Mouse (Mus musculus): ENCODE data around the gene Tnxb. TPM values are rescaled to one million over a fixed set of nuclear protein-coding genes. Genes with fewer than 3 reads are reported as not detected.

The Tnxb gene
- polyA plus RNA-seq, 1 experiment from 2014 or later, result 0.17 TPM

GRCm38 (mm10) chr17:34659897-34660214 is 10.5 kb upstream of the Tnxb start:
- Histone ChIP-seq H3K27ac (replicated peaks) (no peak overlapping the region), H3K36me3 (replicated peaks) (no peaks in the 10 kb centered on the region), H3K9me3 (replicated peaks) (no peaks in the 10 kb centered on the region), H3K4me2 (no peak overlapping the region), H3K4me1 (replicated peaks) (peaks cover 2% of the 10 kb centered on the region; the same call in 1 of the 2 replicates), H3K27me3 (peaks cover 48% of the 10 kb centered on the region), H3K9ac (no peak overlapping the region), H3K4me3 (replicated peaks) (no peak overlapping the region)
- WGBS (ENCODE audit: insufficient replicate concordance), result 46% methylated on average over 3 of the region's 3 CpGs
- ATAC-seq (ENCODE audit: insufficient read depth), result no peak

- Histone ChIP-seq H3K27me3 (peaks cover 51% of the 10 kb centered on the region), H3K27ac (replicated peaks) (no peak overlapping the region)
- no peak for ATAC-seq (ENCODE audit: insufficient read depth)
These were observed 10.0 kb upstream of the Tnxb start for GRCm38 (mm10) chr17:34660259-34660820.

GRCm38 (mm10) chr17:34661121-34661591 is 9.2 kb upstream of the Tnxb start:
- no peak for ATAC-seq (ENCODE audit: insufficient read depth)

More at GRCm38 (mm10) chr17:34660259-34660820, 10.0 kb upstream of the Tnxb start:
- Histone ChIP-seq H3K9me3 (replicated peaks) (no peaks in the 10 kb centered on the region), H3K4me1 (replicated peaks) (peaks cover 2% of the 10 kb centered on the region; the same call in 1 of the 2 replicates), H3K4me3 (replicated peaks) (no peak overlapping the region), H3K9ac (no peak overlapping the region), H3K36me3 (replicated peaks) (no peaks in the 10 kb centered on the region), H3K4me2 (no peak overlapping the region)
- 32% methylated on average over 11 of the region's 11 CpGs for WGBS (ENCODE audit: insufficient replicate concordance)

DNA sequence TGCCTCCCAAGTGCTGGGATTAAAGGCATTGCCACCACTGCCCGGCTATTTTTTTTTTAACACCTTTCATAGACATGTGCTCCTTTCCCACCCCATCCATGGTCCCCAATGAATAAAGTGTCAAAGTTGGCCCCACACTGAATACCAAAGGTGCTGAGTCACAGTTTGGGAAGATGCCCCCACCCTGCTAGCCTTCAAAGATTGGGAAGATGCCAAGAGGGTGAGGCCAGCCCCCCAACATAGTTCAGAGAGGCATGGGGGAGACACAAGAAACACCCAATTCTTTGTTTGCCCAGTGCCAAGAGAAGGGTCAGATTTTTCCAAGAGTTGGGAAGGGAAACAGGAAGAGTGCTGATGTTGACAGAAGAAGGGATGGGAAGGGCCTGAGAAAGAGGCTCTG is 7.9 kb upstream of the Tnxb start:
- Histone ChIP-seq H3K9me3 (replicated peaks) (no peaks in the 10 kb centered on the region), H3K36me3 (replicated peaks) (no peaks in the 10 kb centered on the region), H3K27me3 (peaks cover 58% of the 10 kb centered on the region), H3K4me2 (no peak overlapping the region), H3K4me1 (replicated peaks) (peaks cover 2% of the 10 kb centered on the region; the same call in 1 of the 2 replicates), H3K9ac (no peak overlapping the region), H3K27ac (replicated peaks) (no peak overlapping the region), H3K4me3 (replicated peaks) (no peak overlapping the region)
- ATAC-seq (ENCODE audit: insufficient read depth), result no peak
- 53% methylated on average over 1 of the region's 1 CpGs for WGBS (ENCODE audit: insufficient replicate concordance)

More at GRCm38 (mm10) chr17:34661121-34661591, 9.2 kb upstream of the Tnxb start:
- Histone ChIP-seq H3K9me3 (replicated peaks) (no peaks in the 10 kb centered on the region), H3K27me3 (peaks cover 54% of the 10 kb centered on the region), H3K9ac (no peak overlapping the region), H3K4me2 (peak overlapping the region; percentile 5; the same call in 1 of the 2 replicates), H3K4me1 (replicated peaks) (peaks cover 2% of the 10 kb centered on the region; the same call in 1 of the 2 replicates), H3K36me3 (replicated peaks) (no peaks in the 10 kb centered on the region), H3K27ac (replicated peaks) (no peak overlapping the region), H3K4me3 (replicated peaks) (no peak overlapping the region)
- WGBS (ENCODE audit: insufficient replicate concordance), result 5% methylated on average over 19 of the region's 19 CpGs

- Histone ChIP-seq H3K27ac (replicated peaks) (no peak overlapping the region), H3K27me3 (peaks cover 58% of the 10 kb centered on the region), H3K9ac (no peak overlapping the region), H3K36me3 (replicated peaks) (no peaks in the 10 kb centered on the region), H3K9me3 (replicated peaks) (no peaks in the 10 kb centered on the region), H3K4me3 (replicated peaks) (no peak overlapping the region), H3K4me2 (no peak overlapping the region), H3K4me1 (replicated peaks) (peaks cover 2% of the 10 kb centered on the region; the same call in 1 of the 2 replicates)
- 63% methylated on average over 8 of the region's 8 CpGs for WGBS (ENCODE audit: insufficient replicate concordance)
- no peak for ATAC-seq (ENCODE audit: insufficient read depth)
These were observed 7.4 kb upstream of the Tnxb start for GRCm38 (mm10) chr17:34662978-34663377.

DNA sequence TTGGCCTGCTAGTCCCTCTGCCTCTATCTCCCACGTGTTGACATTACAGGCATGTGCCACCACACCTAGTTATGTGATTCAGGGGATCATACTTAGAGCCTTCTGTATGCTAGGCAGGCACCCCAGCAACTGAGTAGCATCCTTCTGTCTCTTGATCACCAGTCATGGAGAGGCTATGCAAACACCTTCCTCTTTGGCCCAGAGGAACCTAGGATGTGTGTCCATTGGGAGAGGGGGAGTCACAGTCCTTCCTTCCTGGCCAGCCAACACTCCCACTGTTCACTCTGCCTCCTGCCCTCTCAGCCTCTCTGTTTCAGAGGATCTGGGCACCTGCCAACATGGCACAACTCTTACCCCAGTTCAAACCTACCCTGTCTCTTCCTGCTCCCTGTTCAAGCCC is 6.8 kb upstream of the Tnxb start:
- peaks cover 54% of the 10 kb centered on the region for H3K27me3 ChIP-seq
- no peak overlapping the region for H3K4me2 ChIP-seq

GRCm38 (mm10) chr17:34664472-34664871 is 5.9 kb upstream of the Tnxb start:
- peaks cover 2% of the 10 kb centered on the region; the same call in 1 of the 2 replicates for H3K4me1 ChIP-seq (replicated peaks)
- H3K4me3 ChIP-seq (replicated peaks), result no peak overlapping the region
- WGBS (ENCODE audit: insufficient replicate concordance), result 61% methylated on average over 7 of the region's 7 CpGs
- H3K36me3 ChIP-seq (replicated peaks), result no peaks in the 10 kb centered on the region
- no peak overlapping the region for H3K4me2 ChIP-seq
- H3K27ac ChIP-seq (replicated peaks), result no peak overlapping the region
- no peaks in the 10 kb centered on the region for H3K9me3 ChIP-seq (replicated peaks)
- H3K27me3 ChIP-seq, result peaks cover 44% of the 10 kb centered on the region
- no peak overlapping the region for H3K9ac ChIP-seq
- ATAC-seq (ENCODE audit: insufficient read depth), result no peak

More for the DNA sequence above, 6.8 kb upstream of the Tnxb start:
- H3K9ac ChIP-seq, result no peak overlapping the region
- H3K27ac ChIP-seq (replicated peaks), result no peak overlapping the region
- H3K9me3 ChIP-seq (replicated peaks), result no peaks in the 10 kb centered on the region
- no peaks in the 10 kb centered on the region for H3K36me3 ChIP-seq (replicated peaks)
- WGBS (ENCODE audit: insufficient replicate concordance), result 17% methylated on average over 1 of the region's 1 CpGs
- H3K4me3 ChIP-seq (replicated peaks), result no peak overlapping the region
- peaks cover 2% of the 10 kb centered on the region; the same call in 1 of the 2 replicates for H3K4me1 ChIP-seq (replicated peaks)
- ATAC-seq (ENCODE audit: insufficient read depth), result no peak

- Histone ChIP-seq H3K27me3 (peaks cover 69% of the 10 kb centered on the region), H3K4me2 (peak overlapping the region; percentile 25; the same call in 1 of the 2 replicates), H3K4me3 (replicated peaks) (no peak overlapping the region), H3K9ac (no peak overlapping the region), H3K36me3 (replicated peaks) (no peaks in the 10 kb centered on the region), H3K4me1 (replicated peaks) (peaks cover 5% of the 10 kb centered on the region; the same call in 1 of the 2 replicates), H3K9me3 (replicated peaks) (no peaks in the 10 kb centered on the region), H3K27ac (replicated peaks) (no peak overlapping the region)
- WGBS (ENCODE audit: insufficient replicate concordance), result 14% methylated on average over 93 of the region's 93 CpGs
- ATAC-seq (ENCODE audit: insufficient read depth), result no peak
These were observed 1.1 kb downstream of the Tnxb start for GRCm38 (mm10) chr17:34671151-34672066.

DNA sequence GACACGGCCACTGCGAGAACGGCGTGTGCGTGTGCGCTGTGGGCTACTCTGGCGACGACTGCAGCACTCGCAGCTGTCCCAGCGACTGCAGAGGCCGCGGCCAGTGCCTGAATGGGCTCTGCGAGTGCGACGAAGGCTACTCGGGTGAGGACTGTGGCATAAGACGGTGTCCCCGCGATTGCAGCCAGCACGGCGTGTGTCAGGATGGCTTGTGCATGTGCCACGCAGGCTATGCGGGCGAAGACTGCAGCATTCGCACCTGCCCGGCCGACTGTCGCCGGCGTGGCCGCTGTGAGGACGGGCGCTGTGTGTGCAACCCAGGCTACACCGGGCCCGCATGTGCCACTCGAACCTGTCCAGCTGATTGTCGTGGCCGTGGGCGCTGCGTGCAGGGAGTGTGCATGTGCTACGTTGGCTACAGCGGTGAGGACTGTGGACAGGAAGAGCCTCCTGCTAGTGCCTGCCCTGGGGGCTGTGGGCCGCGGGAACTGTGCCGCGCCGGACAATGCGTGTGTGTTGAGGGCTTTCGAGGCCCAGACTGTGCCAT is 2.0 kb downstream of the Tnxb start:
- no peak for ATAC-seq (ENCODE audit: insufficient read depth)
- Histone ChIP-seq H3K4me1 (replicated peaks) (peaks cover 5% of the 10 kb centered on the region; the same call in 1 of the 2 replicates), H3K4me3 (replicated peaks) (no peak overlapping the region), H3K9me3 (replicated peaks) (no peaks in the 10 kb centered on the region), H3K4me2 (no peak overlapping the region), H3K27me3 (peaks cover 74% of the 10 kb centered on the region), H3K27ac (replicated peaks) (no peak overlapping the region), H3K9ac (no peak overlapping the region), H3K36me3 (replicated peaks) (no peaks in the 10 kb centered on the region)
- 30% methylated on average over 49 of the region's 49 CpGs for WGBS (ENCODE audit: insufficient replicate concordance)

- Histone ChIP-seq H3K4me1 (replicated peaks) (peaks cover 5% of the 10 kb centered on the region; the same call in 1 of the 2 replicates), H3K36me3 (replicated peaks) (no peaks in the 10 kb centered on the region), H3K4me3 (replicated peaks) (no peak overlapping the region), H3K27ac (replicated peaks) (no peak overlapping the region), H3K9ac (no peak overlapping the region), H3K9me3 (replicated peaks) (no peaks in the 10 kb centered on the region), H3K27me3 (peaks cover 78% of the 10 kb centered on the region), H3K4me2 (no peak overlapping the region)
- no peak for ATAC-seq (ENCODE audit: insufficient read depth)
- 67% methylated on average over 7 of the region's 7 CpGs for WGBS (ENCODE audit: insufficient replicate concordance)
These were observed 2.8 kb downstream of the Tnxb start for GRCm38 (mm10) chr17:34673139-34673538.
